Mouse (Mus musculus) kidney, postnatal 10 days (tissue): ENCODE measurements around the gene Crybg1.

Source experiments
- DNase-seq: peaks from one replicate; pipeline ENCODE4 v3.0.0; 2021; ENCODE audit warnings: mixed read lengths

The Crybg1 gene

GRCm38 (mm10) chr10:44091757-44092156 lies 56.9 kb downstream of the Crybg1 start:
- no peak for DNase-seq

GRCm38 (mm10) chr10:44080351-44080750 lies 68.3 kb downstream of the Crybg1 start:
- DNase-seq, result no peak

GRCm38 (mm10) chr10:44078799-44079521 lies 69.7 kb downstream of the Crybg1 start:
- DNase-seq, result no peak

- DNase-seq, result peak; percentile 81
Measured at GRCm38 (mm10) chr10:44071095-44071494, 77.6 kb downstream of the Crybg1 start.

GRCm38 (mm10) chr10:44069131-44069530 lies 79.5 kb downstream of the Crybg1 start:
- DNase-seq, result no peak

GRCm38 (mm10) chr10:44065848-44066360 lies 82.7 kb downstream of the Crybg1 start:
- DNase-seq, result no peak

- no peak for DNase-seq
Measured at GRCm38 (mm10) chr10:44062981-44063380, 85.7 kb downstream of the Crybg1 start.

GRCm38 (mm10) chr10:44050913-44051312 lies 97.7 kb downstream of the Crybg1 start:
- no peak for DNase-seq

GRCm38 (mm10) chr10:44044727-44045126 lies 103.9 kb downstream of the Crybg1 start:
- DNase-seq, result peak; percentile 27

- no peak for DNase-seq
Measured at GRCm38 (mm10) chr10:44043630-44044029, 105.0 kb downstream of the Crybg1 start.

GRCm38 (mm10) chr10:44039185-44039584 lies 109.5 kb downstream of the Crybg1 start:
- no peak for DNase-seq

- DNase-seq, result no peak
Measured at GRCm38 (mm10) chr10:44037918-44038544, 110.6 kb downstream of the Crybg1 start.

GRCm38 (mm10) chr10:44029566-44029965 lies 119.1 kb downstream of the Crybg1 start:
- no peak for DNase-seq

GRCm38 (mm10) chr10:44027226-44027625 lies 121.4 kb downstream of the Crybg1 start:
- no peak for DNase-seq

- DNase-seq, result no peak
Measured at GRCm38 (mm10) chr10:44026105-44026504, 122.5 kb downstream of the Crybg1 start.

GRCm38 (mm10) chr10:44024705-44025104 lies 123.9 kb downstream of the Crybg1 start:
- DNase-seq, result no peak

GRCm38 (mm10) chr10:44020141-44020540 lies 128.5 kb downstream of the Crybg1 start:
- DNase-seq, result no peak

- DNase-seq, result no peak
Measured at GRCm38 (mm10) chr10:44018562-44018961, 130.1 kb downstream of the Crybg1 start.

- no peak for DNase-seq
Measured at GRCm38 (mm10) chr10:44015631-44016030, 133.0 kb downstream of the Crybg1 start.

- no peak for DNase-seq
Measured at GRCm38 (mm10) chr10:44013885-44014284, 134.8 kb downstream of the Crybg1 start.

- DNase-seq, result no peak
Measured at GRCm38 (mm10) chr10:44011408-44011807, 137.2 kb downstream of the Crybg1 start.

GRCm38 (mm10) chr10:44008808-44009207 lies 139.8 kb downstream of the Crybg1 start:
- DNase-seq, result no peak

GRCm38 (mm10) chr10:44006815-44007214 lies 141.8 kb downstream of the Crybg1 start:
- no peak for DNase-seq
